ENCODE assay signal across 9 mouse cellular contexts in the genomic region with DNA sequence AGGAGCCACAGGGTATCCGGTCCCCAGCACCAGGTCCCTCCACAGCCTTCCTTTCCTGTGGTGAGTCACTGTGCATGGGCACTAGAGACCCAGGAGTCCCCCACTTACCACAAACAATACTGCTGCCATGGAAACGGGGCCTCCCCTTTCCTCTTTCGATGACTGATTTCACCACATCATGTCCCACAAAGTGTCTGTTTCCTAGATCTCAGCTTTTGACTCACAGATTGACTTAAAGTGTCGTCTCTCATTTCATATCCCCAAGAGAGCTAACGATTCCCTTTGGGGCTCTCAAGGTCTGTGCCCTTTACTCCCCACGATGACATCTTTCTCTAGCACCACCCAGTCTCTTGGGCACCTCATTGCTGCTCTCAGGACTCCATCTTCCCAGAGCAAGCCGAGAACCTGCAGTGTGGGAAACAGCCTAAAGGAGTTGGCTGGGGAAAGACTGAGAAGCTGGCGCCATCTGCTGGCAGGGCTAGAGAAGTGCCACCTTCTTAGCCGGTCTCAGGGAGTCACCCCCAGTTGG. TPM values are rescaled to one million over a fixed set of nuclear protein-coding genes. Genes with fewer than 3 reads are reported as not detected.
DNase-seq lines count a peak whose midpoint lies in the region.
"Had no signal": no experiment of that assay in that cellular context is flagged by ENCODE, and none has a peak within 500 bp of the region (broad histone marks: within the 10 kb centered on the region; RNA-seq: fewer than 3 reads in every experiment).

No protein-coding gene starts in this region.

- no peaks in the 10 kb centered on the region for H3K27me3 ChIP-seq in embryonic facial prominence, embryonic 10.5 days (replicated peaks; ENCODE audit: low read depth, poor library complexity, severe bottlenecking)
- peaks cover 69% of the 10 kb centered on the region for H3K27me3 ChIP-seq in megakaryocyte, embryonic 14.5 days (replicated peaks)

- intact Hi-C loops in heart, postnatal 14 days (cut with DNase I) = loop anchor here (1.0 to 2.0 kb wide), 2 partner anchors 39 to 115 kb away; no protein-coding TSS in a partner anchor
- intact Hi-C loops in left cerebral cortex, postnatal 14 days (cut with DNase I) = loop anchor here (2.0 kb wide), 1 partner anchor 37 kb away; no protein-coding TSS in a partner anchor

- H3K4me1 ChIP-seq in embryonic facial prominence, embryonic 10.5 days = peaks cover 22% of the 10 kb centered on the region
- H3K4me1 ChIP-seq in megakaryocyte, embryonic 14.5 days = peaks cover 73% of the 10 kb centered on the region

- peak; percentile 61 for DNase-seq in cerebellum, adult 18-20 months
- no peak for DNase-seq in cerebellum, adult 11 months
- DNase-seq in T-cell, adult 2 months (ENCODE audit: low spot score) = peak; percentile 87
- peak; percentile 78 for DNase-seq in embryonic facial prominence, embryonic 10.5 days (ENCODE audit: low spot score)
- DNase-seq in heart, postnatal 14 days = peak; percentile 74 to 84
- peak; percentile 67 to 74 for DNase-seq in left cerebral cortex, postnatal 14 days (ENCODE audit: low spot score in 2 of 2)
- DNase-seq in spleen, adult 18-20 months = peak; percentile 54 to 58

- H3K9me3 ChIP-seq in embryonic facial prominence, embryonic 10.5 days = no peaks in the 10 kb centered on the region
- 0 out of 2 replicates have a peak, but pooled peaks cover 9% of the 10 kb centered on the region for H3K9me3 ChIP-seq in megakaryocyte, embryonic 14.5 days

- H3K36me3 ChIP-seq in embryonic facial prominence, embryonic 10.5 days (replicated peaks) = peaks cover 32% of the 10 kb centered on the region
- H3K36me3 ChIP-seq in megakaryocyte, embryonic 14.5 days (replicated peaks; ENCODE audit: low read length) = peaks cover 16% of the 10 kb centered on the region

- 36% methylated on average over 9 of the region's 9 CpGs for WGBS in embryonic facial prominence, embryonic 10.5 days

- H3K4me3 ChIP-seq in embryonic facial prominence, embryonic 10.5 days = no peak overlapping the region
- peak overlapping the region; percentile 69 for H3K4me3 ChIP-seq in megakaryocyte, embryonic 14.5 days (replicated peaks)

- H3K27ac ChIP-seq in embryonic facial prominence, embryonic 10.5 days (replicated peaks) = no peak overlapping the region

RNA-seq across cellular contexts. Expression of gene Mex3a, which starts 10.3 kb away (rescaled TPM):
- polyA plus RNA-seq in embryonic facial prominence, embryonic 10.5 days (2016; fragmentation: Nextera tagmentation; extraction: Ambion mirVana) = 33.6 and 37.4 TPM in 2 replicates
- total RNA-seq in heart, postnatal 14 days (2021) = 1 to 10 TPM in 1 of 2 experiments, under 1 TPM in 1; 0.81 to 2.0 TPM
- 1 to 10 TPM; 3.3 to 4.2 TPM for total RNA-seq in left cerebral cortex, postnatal 14 days (2021)
- polyA plus RNA-seq in megakaryocyte, embryonic 14.5 days (2012; ENCODE audit: insufficient read depth, low replicate concordance) = 0.83 and 1.6 TPM in 2 replicates

RNA-seq across cellular contexts. Expression of gene Lmna, which starts 12.1 kb away (rescaled TPM):
- polyA plus RNA-seq in embryonic facial prominence, embryonic 10.5 days (2016; fragmentation: Nextera tagmentation; extraction: Ambion mirVana) = 15.2 and 17.9 TPM in 2 replicates
- total RNA-seq in heart, postnatal 14 days (2021) = 100 to 1,000 TPM; 128 TPM
- 10 to 100 TPM; 50.0 to 54.2 TPM for total RNA-seq in left cerebral cortex, postnatal 14 days (2021)
- 607 and 1,158 TPM in 2 replicates for polyA plus RNA-seq in megakaryocyte, embryonic 14.5 days (2012; ENCODE audit: insufficient read depth, low replicate concordance)

RNA-seq across cellular contexts. Expression of gene Rab25, which starts 26.2 kb away (rescaled TPM):
- 4.9 and 5.8 TPM in 2 replicates for polyA plus RNA-seq in embryonic facial prominence, embryonic 10.5 days (2016; fragmentation: Nextera tagmentation; extraction: Ambion mirVana)
- total RNA-seq in heart, postnatal 14 days (2021) = under 1 TPM in 1 of 2 experiments, not detected in 1; 0.33 TPM
- total RNA-seq in left cerebral cortex, postnatal 14 days (2021) = not detected
- 0.51 TPM in 1 of 2 replicates, not detected in the other for polyA plus RNA-seq in megakaryocyte, embryonic 14.5 days (2012; ENCODE audit: insufficient read depth, low replicate concordance)
- total RNA-seq: left cerebral cortex, postnatal 10 days had no signal

RNA-seq across cellular contexts. Expression of gene Lamtor2, which starts 31.0 kb away (rescaled TPM):
- polyA plus RNA-seq in embryonic facial prominence, embryonic 10.5 days (2016; fragmentation: Nextera tagmentation; extraction: Ambion mirVana) = 158 and 161 TPM in 2 replicates
- 10 to 100 TPM; 77.7 TPM for total RNA-seq in heart, postnatal 14 days (2021)
- 100 to 1,000 TPM; 108 to 109 TPM for total RNA-seq in left cerebral cortex, postnatal 14 days (2021)
- 18.1 and 152 TPM in 2 replicates for polyA plus RNA-seq in megakaryocyte, embryonic 14.5 days (2012; ENCODE audit: insufficient read depth, low replicate concordance)

RNA-seq across cellular contexts. Expression of gene Ubqln4, which starts 31.7 kb away (rescaled TPM):
- 68.6 and 77.9 TPM in 2 replicates for polyA plus RNA-seq in embryonic facial prominence, embryonic 10.5 days (2016; fragmentation: Nextera tagmentation; extraction: Ambion mirVana)
- 10 to 100 TPM; 55.4 to 60.0 TPM for total RNA-seq in heart, postnatal 14 days (2021)
- total RNA-seq in left cerebral cortex, postnatal 14 days (2021) = 10 to 100 TPM; 91.2 to 91.6 TPM
- 26.1 and 51.5 TPM in 2 replicates for polyA plus RNA-seq in megakaryocyte, embryonic 14.5 days (2012; ENCODE audit: insufficient read depth, low replicate concordance)
